Mouse (Mus musculus) liver, postnatal 0 days (tissue): ENCODE data around the gene Borcs8. TPM values are rescaled to one million over a fixed set of nuclear protein-coding genes. Genes with fewer than 3 reads are reported as not detected.

Experiments used
- ATAC-seq: fragments of 200-750 bp; cut with Nextera tagmentation; 2 replicates; pipeline ENCODE4 v1.8.0; 2017; ENCODE audit warnings: mild to moderate bottlenecking, moderate library complexity
- DNase-seq: peaks from one replicate; pipeline ENCODE4 v3.0.0-alpha.2; 2016
- H3K27ac ChIP-seq: fragments of 300-500 bp; sonication (generic); 2 replicates; pipeline ENCODE4 v1.5.1; 2014; ENCODE audit warnings: antibody characterized with exemption, moderate library complexity, mild to moderate bottlenecking, low read depth
- H3K27me3 ChIP-seq: fragments of 300-500 bp; sonication (generic); 2 replicates; pipeline ENCODE4 v1.6.1; 2014; ENCODE audit warnings: low read length, control low read depth, mixed read lengths; ENCODE audit not compliant: insufficient read depth
- H3K36me3 ChIP-seq: fragments of 300-500 bp; sonication (generic); replicated peaks from 2 replicates; pipeline ENCODE4 v1.6.1; 2014; ENCODE audit warnings: mild to moderate bottlenecking, control low read depth, low read length, moderate library complexity, mixed read lengths; ENCODE audit not compliant: insufficient read depth
- H3K4me1 ChIP-seq: fragments of 300-500 bp; sonication (generic); 2 replicates; pipeline ENCODE4 v1.6.1; 2014; ENCODE audit warnings: antibody characterized with exemption, mild to moderate bottlenecking, control low read depth; ENCODE audit not compliant: insufficient read depth
- H3K4me2 ChIP-seq: fragments of 300-500 bp; sonication (generic); 2 replicates; pipeline ENCODE4 v1.6.1; 2014; ENCODE audit warnings: low read depth, mild to moderate bottlenecking, low read length, moderate library complexity, mixed read lengths
- H3K4me3 ChIP-seq: fragments of 300-500 bp; sonication (generic); 2 replicates; pipeline ENCODE4 v1.5.1; 2014; ENCODE audit warnings: low read depth, low read length
- H3K9ac ChIP-seq: fragments of 300-500 bp; sonication (generic); replicated peaks from 2 replicates; pipeline ENCODE4 v1.6.1; 2014; ENCODE audit warnings: mild to moderate bottlenecking, moderate library complexity
- H3K9me3 ChIP-seq: fragments of 300-500 bp; sonication (generic); 2 replicates; pipeline ENCODE4 v1.6.1; 2016; ENCODE audit warnings: mild to moderate bottlenecking, control low read depth, low read length, mixed read lengths
- CTCF ChIP-seq: sonication (generic); IDR thresholded peaks from 2 replicates; pipeline ENCODE4 v1.5.1; 2016; ENCODE audit warnings: antibody characterized with exemption, low read depth
- EP300 ChIP-seq: IDR thresholded peaks from 2 replicates; pipeline ENCODE4 v1.6.1; 2016; ENCODE audit warnings: antibody characterized with exemption, low read depth, mild to moderate bottlenecking
- WGBS: fragments of 180-500 bp; shearing (Covaris S2); extraction: QIAGEN DNeasy Blood & Tissue Kit; methylation state at CpG from one replicate; pipeline ENCODE4 v1.1.7; 2014; ENCODE audit not compliant: insufficient replicate concordance; 5-methylcytosine and 5-hydroxymethylcytosine counted together
- polyA plus RNA-seq: library from polyadenylated mRNA; unstranded; fragments of >200 nt; fragmentation: Nextera tagmentation; extraction: Ambion mirVana; gene quantifications from 2 replicates; pipeline ENCODE4 v1.2.1, GENCODE M21; 2015

Borcs8 gene
- polyA plus RNA-seq, 1 experiment from 2014 or later: 18.8 TPM

DNA sequence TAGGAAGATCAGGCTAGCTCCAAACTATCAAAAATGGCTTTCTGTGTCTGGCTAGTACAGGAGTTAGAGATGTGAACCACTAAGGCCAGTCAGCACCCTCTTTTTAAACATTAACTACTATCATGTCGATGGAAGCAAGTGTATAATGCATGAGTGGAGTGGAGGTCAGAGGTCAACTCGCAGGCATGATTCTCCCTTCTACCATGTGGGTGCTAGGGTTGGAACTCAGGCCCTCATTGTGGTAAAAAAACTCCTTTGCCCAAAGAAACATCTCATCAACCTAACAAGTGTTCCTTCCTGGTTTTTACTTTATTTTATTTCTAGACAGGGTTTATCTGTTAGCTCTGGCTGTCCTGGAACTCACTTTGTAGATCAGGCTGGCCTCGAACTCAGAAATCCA, 31.4 kb downstream of the Borcs8 start:
- Histone ChIP-seq H3K4me1 (peaks cover 36% of the 10 kb centered on the region), H3K27me3 (0 out of 2 replicates have a peak, but pooled peaks cover 4% of the 10 kb centered on the region), H3K4me3 (no peak overlapping the region), H3K9me3 (no peaks in the 10 kb centered on the region), H3K4me2 (no peak overlapping the region), H3K36me3 (no peaks in the 10 kb centered on the region), H3K9ac (no peak overlapping the region; the same call in 1 of the 2 replicates), H3K27ac (peak overlapping the region; percentile 55)
- TF ChIP-seq EP300 (no peak), CTCF (no peak)
- DNase-seq (no peak), ATAC-seq (no peak)
- WGBS: 62% methylated on average over 3 of the region's 3 CpGs

GRCm38 (mm10) chr8:70171240-70171639, 31.9 kb downstream of the Borcs8 start:
- Histone ChIP-seq H3K4me3 (no peak overlapping the region), H3K9ac (no peak overlapping the region), H3K36me3 (no peaks in the 10 kb centered on the region), H3K4me1 (peaks cover 36% of the 10 kb centered on the region), H3K27me3 (no peaks in the 10 kb centered on the region), H3K27ac (peak overlapping the region; percentile 55), H3K9me3 (no peaks in the 10 kb centered on the region), H3K4me2 (0 out of 2 replicates have a peak overlapping the region, but pooled peaks have one; percentile 80)
- TF ChIP-seq EP300 (no peak), CTCF (no peak)
- 54% methylated on average over 7 of the region's 7 CpGs for WGBS
- no peak for DNase-seq
- no peak for ATAC-seq

- TF ChIP-seq EP300 (no peak), CTCF (no peak)
Measured at GRCm38 (mm10) chr8:70172043-70172681, 32.9 kb downstream of the Borcs8 start, which contains the start of gene Tmem161a. Gene Tmem161a (plus strand): TSS chr8:70172356.

GRCm38 (mm10) chr8:70173320-70173719, 34.0 kb downstream of the Borcs8 start:
- TF ChIP-seq EP300 (no peak), CTCF (no peak)
- Histone ChIP-seq H3K36me3 (no peaks in the 10 kb centered on the region; the same call in 1 of the 2 replicates), H3K4me2 (peak overlapping the region; percentile 80), H3K4me1 (peaks cover 33% of the 10 kb centered on the region), H3K9me3 (no peaks in the 10 kb centered on the region), H3K9ac (peak overlapping the region; percentile 79), H3K27me3 (no peaks in the 10 kb centered on the region), H3K4me3 (no peak overlapping the region), H3K27ac (no peak overlapping the region)
- DNase-seq: no peak
- 46% methylated on average over 5 of the region's 5 CpGs for WGBS
- ATAC-seq: no peak

More at GRCm38 (mm10) chr8:70172043-70172681, 32.9 kb downstream of the Borcs8 start, which contains the start of gene Tmem161a:
- Histone ChIP-seq H3K4me1 (peaks cover 33% of the 10 kb centered on the region), H3K27me3 (no peaks in the 10 kb centered on the region), H3K4me2 (peak within 1 kb of the TSS; percentile 80), H3K36me3 (no peaks in the 10 kb centered on the region), H3K9me3 (no peaks in the 10 kb centered on the region), H3K9ac (peak within 1 kb of the TSS; percentile 79), H3K4me3 (peak within 1 kb of the TSS; percentile 76), H3K27ac (peak within 1 kb of the TSS; percentile 84)
- peak; percentile 93 for ATAC-seq
- WGBS: 2% methylated on average over 27 of the region's 27 CpGs
- peak; percentile 91 for DNase-seq

DNA sequence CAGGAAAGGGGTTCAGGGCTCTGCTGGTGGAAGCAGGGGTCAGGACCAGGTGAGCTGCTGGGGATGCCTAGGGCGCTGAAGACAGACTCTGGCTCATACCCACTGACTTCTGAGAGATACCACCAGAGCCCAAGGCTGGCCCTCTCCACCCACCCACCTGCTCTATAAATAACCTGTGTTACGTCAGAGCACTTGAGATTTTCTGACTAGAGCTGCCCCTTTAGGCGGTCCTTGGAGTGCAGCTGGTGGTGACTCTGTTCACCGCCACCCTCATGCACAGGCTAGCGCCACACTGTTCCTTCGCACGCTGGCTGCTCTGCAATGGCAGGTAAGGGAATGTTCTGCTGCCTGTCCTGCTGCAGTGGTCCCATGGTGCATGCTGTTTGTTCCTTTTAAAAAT, 34.8 kb downstream of the Borcs8 start:
- H3K4me2 ChIP-seq: no peak overlapping the region
- H3K27me3 ChIP-seq: no peaks in the 10 kb centered on the region
- no peaks in the 10 kb centered on the region; the same call in none of the 2 replicates for H3K36me3 ChIP-seq
- H3K4me3 ChIP-seq: no peak overlapping the region
- 76% methylated on average over 7 of the region's 7 CpGs for WGBS
- no peaks in the 10 kb centered on the region for H3K9me3 ChIP-seq
- TF ChIP-seq EP300 (no peak), CTCF (no peak)
- no peak overlapping the region for H3K27ac ChIP-seq
- DNase-seq (no peak), ATAC-seq (no peak)
- H3K4me1 ChIP-seq: peaks cover 33% of the 10 kb centered on the region
- H3K9ac ChIP-seq: no peak overlapping the region

GRCm38 (mm10) chr8:70178231-70178630, 38.9 kb downstream of the Borcs8 start:
- Histone ChIP-seq H3K36me3 (peaks cover 7% of the 10 kb centered on the region), H3K4me1 (peaks cover 18% of the 10 kb centered on the region), H3K27ac (no peak overlapping the region), H3K4me2 (no peak overlapping the region), H3K9ac (no peak overlapping the region), H3K27me3 (no peaks in the 10 kb centered on the region), H3K4me3 (no peak overlapping the region), H3K9me3 (no peaks in the 10 kb centered on the region)
- DNase-seq (no peak), ATAC-seq (no peak)
- WGBS: 76% methylated on average over 2 of the region's 2 CpGs
- TF ChIP-seq CTCF: no peak
- TF ChIP-seq EP300: no peak
